Mouse (Mus musculus): ENCODE results near the gene Olfr1098.

DNA sequence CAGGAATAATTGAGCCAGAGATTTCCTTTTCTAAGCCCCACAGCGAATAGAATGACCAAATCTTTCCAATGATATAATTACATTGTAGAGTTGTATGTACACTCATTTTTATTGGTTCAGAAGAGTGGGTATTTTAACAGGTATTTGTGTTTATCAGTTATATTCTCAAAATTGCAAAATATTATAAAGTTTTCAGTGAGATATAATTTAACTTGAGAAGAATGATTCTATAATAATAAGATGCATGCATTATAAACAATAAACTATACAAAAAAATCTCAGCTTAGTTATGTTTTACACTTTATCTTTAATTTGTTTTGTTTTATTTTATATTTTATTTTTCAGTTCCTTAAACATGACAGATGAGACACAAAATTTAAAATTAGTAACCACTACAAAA, 36.2 kb upstream of the Olfr1098 start, which contains the start of gene Olfr1099:
- no peak for TF ChIP-seq POLR2AphosphoS2 (IDR thresholded peaks at IDR 0.05; ENCODE audit: low read depth, low read length)
- TF ChIP-seq POLR2A (IDR thresholded peaks at IDR 0.05; ENCODE audit: low read depth, low read length) = no peak
- no peak for TF ChIP-seq CTCF (conservative IDR thresholded peaks at IDR 0.05 in 1 of 2, IDR thresholded peaks at IDR 0.05 in 1 of 2; ENCODE audit: low read depth in 2 of 2, low read length in 2 of 2)
- no peak for TF ChIP-seq ZNF384 (IDR thresholded peaks at IDR 0.05; ENCODE audit: low read depth, low read length)
- no peak for TF ChIP-seq USF2 (conservative IDR thresholded peaks at IDR 0.05; ENCODE audit: low read depth, low read length)
- no peak for TF ChIP-seq ZC3H11A (IDR thresholded peaks at IDR 0.05; ENCODE audit: low read depth, low read length)
- no peak for TF ChIP-seq NRF1 (IDR thresholded peaks at IDR 0.05; ENCODE audit: low read depth, low read length)
- no peak for TF ChIP-seq ELF1 (IDR thresholded peaks at IDR 0.05; ENCODE audit: low read depth, low read length)
- no peak for TF ChIP-seq MEF2A (IDR thresholded peaks at IDR 0.05; ENCODE audit: borderline replicate concordance, low read depth, low read length)
- TF ChIP-seq MXI1 (IDR thresholded peaks at IDR 0.05; ENCODE audit: low read depth, low read length) = no peak
- no peak for TF ChIP-seq MAFK (IDR thresholded peaks at IDR 0.05; ENCODE audit: insufficient replicate concordance, low read length)
